Mouse (Mus musculus) embryonic fibroblast, embryonic 13.5 days (primary cell): ENCODE data around the gene Hist1h3e.
A peak's percentile ranks its signal among the peaks of the same experiment; 100 is the strongest.

Experiments
- CTCF ChIP-seq: IDR thresholded peaks from 2 replicates; pipeline ENCODE4 v1.5.1; 2011; ENCODE audit warnings: mild to moderate bottlenecking, control low read depth, low read length, moderate library complexity, borderline replicate concordance; ENCODE audit not compliant: insufficient read depth
- POLR2A ChIP-seq: IDR thresholded peaks from 2 replicates; pipeline ENCODE4 v1.6.1; 2011; ENCODE audit warnings: low read depth, mild to moderate bottlenecking, control low read depth, low read length, moderate library complexity

DNA sequence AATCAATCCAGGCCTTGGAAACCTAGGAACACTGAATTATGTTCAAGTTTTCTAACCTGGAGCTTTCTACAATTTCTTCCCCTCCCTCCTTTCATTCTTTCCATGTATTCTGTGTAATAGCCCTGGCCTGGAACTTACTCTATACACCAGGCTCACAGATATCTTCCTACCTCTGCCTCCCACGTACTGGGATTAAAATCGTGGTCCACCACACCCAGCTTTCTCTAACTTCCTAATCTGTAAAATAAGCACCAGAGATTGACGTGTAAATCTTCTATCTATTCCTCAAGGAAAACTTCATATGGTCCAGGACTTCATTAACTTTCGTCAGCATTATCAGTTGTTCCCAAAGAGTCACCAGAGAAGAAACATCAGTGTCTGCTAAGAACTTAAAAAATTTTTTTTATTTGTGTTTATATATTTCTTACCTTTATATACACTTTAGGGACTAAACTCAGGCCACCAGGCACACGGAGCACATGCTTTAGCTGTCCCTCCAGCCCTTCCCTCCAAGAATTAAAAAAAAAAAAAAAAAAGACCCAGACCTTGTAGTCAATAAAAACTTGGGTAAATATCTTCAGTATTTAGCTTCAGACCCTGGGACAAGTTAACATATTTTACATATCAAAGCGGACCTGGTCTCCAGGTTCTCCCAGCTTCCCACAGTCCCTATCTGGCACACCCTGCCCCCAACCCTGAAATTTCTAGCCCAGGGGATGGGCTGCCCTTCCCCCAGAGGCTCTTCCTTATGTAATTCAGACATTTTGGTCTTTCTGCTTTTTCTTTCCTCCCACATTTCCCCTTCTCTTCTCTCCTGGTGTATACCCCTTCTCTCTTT is 20.3 kb upstream of the Hist1h3e start:
- peak; percentile 57 for TF ChIP-seq POLR2A
- no peak for TF ChIP-seq CTCF
